Mouse (Mus musculus) natural killer cell, adult 2 months (primary cell): ENCODE measurements around the gene Pigq.
A peak's percentile ranks its signal among the peaks of the same experiment; 100 is the strongest.

ENCODE experiments used
- DNase-seq, 2 experiments: peaks; one replicate each; pipeline ENCODE4 v3.0.0; 2022; ENCODE audit warnings: low spot score in 2 of 2

The Pigq gene

GRCm38 (mm10) chr17:25958771-25959494 is 14.2 kb upstream of the Pigq start:
- no peak for DNase-seq

- DNase-seq = no peak
Measured at GRCm38 (mm10) chr17:25957586-25958051, 12.9 kb upstream of the Pigq start.

GRCm38 (mm10) chr17:25956631-25957030 is 11.9 kb upstream of the Pigq start:
- no peak for DNase-seq

- DNase-seq = no peak
Measured at GRCm38 (mm10) chr17:25956201-25956600, 11.5 kb upstream of the Pigq start.

GRCm38 (mm10) chr17:25955736-25956135 is 11.0 kb upstream of the Pigq start:
- DNase-seq = no peak

GRCm38 (mm10) chr17:25954671-25955070 is 9.9 kb upstream of the Pigq start:
- no peak for DNase-seq

GRCm38 (mm10) chr17:25953161-25953560 is 8.4 kb upstream of the Pigq start:
- no peak for DNase-seq

- no peak for DNase-seq
Measured at GRCm38 (mm10) chr17:25951803-25952623, 7.3 kb upstream of the Pigq start, which contains the start of gene A930017K11Rik. TSS of gene A930017K11Rik (minus strand) at chr17:25952565.

- no peak for DNase-seq
Measured at GRCm38 (mm10) chr17:25951225-25951802, 6.6 kb upstream of the Pigq start.

GRCm38 (mm10) chr17:25950706-25951105 is 6.0 kb upstream of the Pigq start:
- DNase-seq = no peak

GRCm38 (mm10) chr17:25949981-25950380 is 5.2 kb upstream of the Pigq start:
- no peak for DNase-seq

- DNase-seq = no peak
Measured at GRCm38 (mm10) chr17:25948051-25948450, 3.3 kb upstream of the Pigq start.

- DNase-seq = no peak
Measured at GRCm38 (mm10) chr17:25947576-25947975, 2.8 kb upstream of the Pigq start.

- DNase-seq = no peak
Measured at GRCm38 (mm10) chr17:25946891-25947290, 2.2 kb upstream of the Pigq start.

GRCm38 (mm10) chr17:25946349-25946748 is 1.6 kb upstream of the Pigq start:
- no peak for DNase-seq

GRCm38 (mm10) chr17:25945517-25946155 is 900 bp upstream of the Pigq start:
- DNase-seq = no peak

- no peak for DNase-seq
Measured at GRCm38 (mm10) chr17:25943769-25944168, 967 bp downstream of the Pigq start.

- no peak for DNase-seq
Measured at GRCm38 (mm10) chr17:25943221-25943620, 1.5 kb downstream of the Pigq start.

- no peak for DNase-seq
Measured at GRCm38 (mm10) chr17:25942597-25943151, 2.1 kb downstream of the Pigq start.

GRCm38 (mm10) chr17:25941511-25942241 is 3.1 kb downstream of the Pigq start:
- peak; percentile 53 to 69 for DNase-seq

- no peak for DNase-seq
Measured at GRCm38 (mm10) chr17:25934526-25934925, 10.2 kb downstream of the Pigq start.
